Mouse (Mus musculus) erythroblast, embryonic 14.5 days (primary cell): Measurements from ENCODE around the gene Trp63.

ENCODE experiments used
- GATA1 ChIP-seq: IDR thresholded peaks from 2 replicates; pipeline ENCODE4 v1.6.1; 2012; ENCODE audit warnings: low read length, inconsistent platforms, mixed read lengths
- TAL1 ChIP-seq: IDR thresholded peaks from 3 replicates; pipeline ENCODE4 v1.6.1; 2012; ENCODE audit warnings: low read length, inconsistent platforms, mixed read lengths

GRCm38 (mm10) chr16:25765549-25765948, 82.0 kb downstream of the Trp63 start:
- no peak for TF ChIP-seq GATA1
- no peak for TF ChIP-seq TAL1
